Mouse (Mus musculus): ENCODE results near the gene Cerk. TPM values are rescaled to one million over a fixed set of nuclear protein-coding genes. Genes with fewer than 3 reads are reported as not detected.
A peak's percentile ranks its signal among the peaks of the same experiment; 100 is the strongest.
"Not testable (repeated sequence)": the region's sequence is repeated elsewhere in the genome, so short reads cannot be mapped to it uniquely, and the experiment has no call there.

Cerk gene
- polyA plus RNA-seq, 1 experiment from 2014 or later, result 16.8 TPM

GRCm38 (mm10) chr15:86224972-86225551, 39.1 kb upstream of the Cerk start:
- Histone ChIP-seq H3K9ac (no peak overlapping the region), H3K36me3 (no peaks in the 10 kb centered on the region), H3K9me3 (replicated peaks) (no peaks in the 10 kb centered on the region), H3K27ac (replicated peaks) (no peak overlapping the region), H3K4me1 (no peaks in the 10 kb centered on the region; the same call in 1 of the 2 replicates), H3K4me3 (replicated peaks) (no peak overlapping the region), H3K4me2 (replicated peaks) (no peak overlapping the region), H3K27me3 (no peaks in the 10 kb centered on the region)
- 77% methylated on average over 7 of the region's 7 CpGs for WGBS
- ATAC-seq (ENCODE audit: insufficient number of reproducible peaks, low FRiP score, low TSS enrichment, low read depth), result no peak

- H3K9me3 ChIP-seq (replicated peaks); H3K4me3 ChIP-seq (replicated peaks); H3K27ac ChIP-seq (replicated peaks); H3K9ac ChIP-seq; H3K36me3 ChIP-seq; H3K27me3 ChIP-seq; H3K4me1 ChIP-seq; H3K4me2 ChIP-seq (replicated peaks); ATAC-seq (ENCODE audit: insufficient number of reproducible peaks, low FRiP score, low TSS enrichment, low read depth): not testable (repeated sequence)
- 79% methylated on average over 11 of the region's 11 CpGs for WGBS
Measured at GRCm38 (mm10) chr15:86221901-86222300, 36.0 kb upstream of the Cerk start.

DNA sequence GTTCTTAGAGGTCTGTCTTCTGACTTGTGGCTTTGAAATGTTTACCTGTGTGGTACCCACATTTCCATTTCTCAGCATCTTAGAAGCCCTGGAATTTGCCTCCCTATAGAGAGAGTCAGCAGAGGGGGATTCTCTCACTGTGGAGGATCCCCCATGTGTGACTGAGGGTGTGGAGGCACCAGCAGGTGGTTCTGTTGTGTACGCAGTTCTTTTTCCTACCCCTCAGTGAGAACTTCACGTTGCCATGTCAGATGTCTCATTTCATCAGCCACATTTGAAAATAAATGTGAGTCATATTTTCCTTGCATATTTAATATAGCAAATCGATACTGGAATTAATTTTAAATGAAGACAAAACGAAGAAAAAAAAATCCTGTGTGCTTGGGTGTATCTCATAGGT, 35.4 kb upstream of the Cerk start:
- H3K4me2 ChIP-seq (replicated peaks), result no peak overlapping the region
- H3K9me3 ChIP-seq (replicated peaks), result no peaks in the 10 kb centered on the region
- H3K36me3 ChIP-seq, result no peaks in the 10 kb centered on the region
- no peaks in the 10 kb centered on the region; the same call in 1 of the 2 replicates for H3K4me1 ChIP-seq
- no peak overlapping the region for H3K4me3 ChIP-seq (replicated peaks)
- no peak overlapping the region for H3K27ac ChIP-seq (replicated peaks)
- H3K9ac ChIP-seq, result no peak overlapping the region
- WGBS, result 78% methylated on average over 4 of the region's 4 CpGs
- no peaks in the 10 kb centered on the region for H3K27me3 ChIP-seq
- ATAC-seq (ENCODE audit: insufficient number of reproducible peaks, low FRiP score, low TSS enrichment, low read depth), result no peak

- ATAC-seq (ENCODE audit: insufficient number of reproducible peaks, low FRiP score, low TSS enrichment, low read depth), result no peak
Measured at GRCm38 (mm10) chr15:86220715-86221114, 34.8 kb upstream of the Cerk start.

DNA sequence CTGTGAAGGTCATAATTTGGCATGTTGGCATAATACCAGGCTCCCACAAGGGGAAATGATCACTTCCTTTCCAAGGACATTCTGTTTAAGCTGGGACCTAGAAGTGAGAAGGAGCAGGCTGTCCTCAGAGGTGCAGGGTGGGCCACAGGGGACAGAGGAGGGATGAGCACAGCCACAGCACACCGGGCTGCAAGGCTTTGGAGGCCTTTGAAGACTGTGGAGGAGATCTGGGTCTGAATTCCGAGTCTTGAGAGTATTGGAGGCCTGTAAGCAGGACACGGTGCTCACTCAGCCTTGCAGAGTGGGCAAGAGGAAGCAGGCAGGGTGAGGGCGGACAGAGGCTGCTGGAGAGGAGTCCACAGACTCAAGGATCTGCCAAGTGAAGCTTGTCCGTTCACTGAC, 34.3 kb upstream of the Cerk start:
- H3K9ac ChIP-seq, result no peak overlapping the region
- no peak overlapping the region for H3K27ac ChIP-seq (replicated peaks)
- ATAC-seq (ENCODE audit: insufficient number of reproducible peaks, low FRiP score, low TSS enrichment, low read depth), result no peak
- no peaks in the 10 kb centered on the region for H3K27me3 ChIP-seq
- H3K9me3 ChIP-seq (replicated peaks), result no peaks in the 10 kb centered on the region
- H3K36me3 ChIP-seq, result no peaks in the 10 kb centered on the region
- H3K4me3 ChIP-seq (replicated peaks), result no peak overlapping the region
- WGBS, result 83% methylated on average over 5 of the region's 5 CpGs
- peaks cover 3% of the 10 kb centered on the region; the same call in 1 of the 2 replicates for H3K4me1 ChIP-seq
- H3K4me2 ChIP-seq (replicated peaks), result no peak overlapping the region

More at GRCm38 (mm10) chr15:86220715-86221114, 34.8 kb upstream of the Cerk start:
- H3K9ac ChIP-seq, result no peak overlapping the region
- 80% methylated on average over 4 of the region's 4 CpGs for WGBS
- no peaks in the 10 kb centered on the region; the same call in 1 of the 2 replicates for H3K4me1 ChIP-seq
- no peak overlapping the region for H3K4me3 ChIP-seq (replicated peaks)
- no peaks in the 10 kb centered on the region for H3K27me3 ChIP-seq
- no peak overlapping the region for H3K4me2 ChIP-seq (replicated peaks)
- no peak overlapping the region for H3K27ac ChIP-seq (replicated peaks)
- H3K36me3 ChIP-seq, result no peaks in the 10 kb centered on the region
- H3K9me3 ChIP-seq (replicated peaks), result no peaks in the 10 kb centered on the region

- H3K36me3 ChIP-seq, result no peaks in the 10 kb centered on the region
- no peaks in the 10 kb centered on the region for H3K27me3 ChIP-seq
- H3K4me1 ChIP-seq, result peaks cover 8% of the 10 kb centered on the region
- no peak overlapping the region for H3K4me2 ChIP-seq (replicated peaks)
- 69% methylated on average over 7 of the region's 7 CpGs for WGBS
- H3K4me3 ChIP-seq (replicated peaks), result no peak overlapping the region
- ATAC-seq (ENCODE audit: insufficient number of reproducible peaks, low FRiP score, low TSS enrichment, low read depth), result no peak
- H3K9ac ChIP-seq, result no peak overlapping the region
- no peak overlapping the region for H3K27ac ChIP-seq (replicated peaks)
- no peaks in the 10 kb centered on the region for H3K9me3 ChIP-seq (replicated peaks)
Measured at GRCm38 (mm10) chr15:86219534-86220228, 33.7 kb upstream of the Cerk start.

DNA sequence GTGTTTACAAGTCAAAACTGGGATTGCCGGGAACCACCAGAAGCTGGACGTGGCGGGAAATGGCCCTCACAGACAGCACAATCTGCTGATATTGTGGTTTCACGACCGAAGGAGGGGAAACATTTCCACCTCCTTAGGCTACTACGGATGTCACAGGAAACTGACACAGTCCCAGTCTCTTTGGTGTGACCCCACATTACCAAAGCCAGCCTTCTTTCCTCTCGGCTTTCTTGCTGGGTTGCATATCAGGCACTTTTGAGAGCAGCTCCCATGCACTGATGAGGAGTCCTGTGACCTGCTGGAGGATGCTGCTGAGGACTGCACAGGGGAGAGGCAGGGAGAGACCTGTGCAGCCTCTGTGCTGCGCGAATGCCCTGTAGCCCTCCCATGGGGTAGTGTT, 30.7 kb upstream of the Cerk start:
- H3K36me3 ChIP-seq; H3K4me2 ChIP-seq (replicated peaks); H3K27ac ChIP-seq (replicated peaks); H3K4me3 ChIP-seq (replicated peaks); ATAC-seq (ENCODE audit: insufficient number of reproducible peaks, low FRiP score, low TSS enrichment, low read depth); H3K27me3 ChIP-seq; H3K9ac ChIP-seq; H3K9me3 ChIP-seq (replicated peaks): not testable (repeated sequence)
- WGBS, result 81% methylated on average over 9 of the region's 9 CpGs
- H3K4me1 ChIP-seq, result peaks cover 23% of the 10 kb centered on the region

GRCm38 (mm10) chr15:86214549-86215201, 28.7 kb upstream of the Cerk start:
- H3K4me2 ChIP-seq (replicated peaks), result peak overlapping the region; percentile 93
- H3K27ac ChIP-seq (replicated peaks), result peak overlapping the region; percentile 90
- H3K4me1 ChIP-seq, result peaks cover 23% of the 10 kb centered on the region
- 0 out of 2 replicates have a peak, but pooled peaks have one; percentile 3 for ATAC-seq (ENCODE audit: insufficient number of reproducible peaks, low FRiP score, low TSS enrichment, low read depth)
- H3K4me3 ChIP-seq (replicated peaks), result peak overlapping the region; percentile 90
- H3K9me3 ChIP-seq (replicated peaks), result no peaks in the 10 kb centered on the region
- H3K36me3 ChIP-seq, result no peaks in the 10 kb centered on the region
- H3K27me3 ChIP-seq, result no peaks in the 10 kb centered on the region
- 11% methylated on average over 25 of the region's 25 CpGs for WGBS
- peak overlapping the region; percentile 88 for H3K9ac ChIP-seq

GRCm38 (mm10) chr15:86213753-86214548, 28.0 kb upstream of the Cerk start, which contains the start of gene Tbc1d22a:
Tbc1d22a (plus strand) TSS chr15:86214459.
- Histone ChIP-seq H3K27ac (replicated peaks) (peak within 1 kb of the TSS; percentile 90), H3K27me3 (no peaks in the 10 kb centered on the region), H3K4me3 (replicated peaks) (peak within 1 kb of the TSS; percentile 90), H3K9ac (peak within 1 kb of the TSS; percentile 88), H3K9me3 (replicated peaks) (no peaks in the 10 kb centered on the region), H3K4me1 (peaks cover 23% of the 10 kb centered on the region), H3K36me3 (no peaks in the 10 kb centered on the region), H3K4me2 (replicated peaks) (peak within 1 kb of the TSS; percentile 93)
- peak; percentile 91 for ATAC-seq (ENCODE audit: insufficient number of reproducible peaks, low FRiP score, low TSS enrichment, low read depth)
- WGBS, result under 1% methylated on average over 64 of the region's 64 CpGs

DNA sequence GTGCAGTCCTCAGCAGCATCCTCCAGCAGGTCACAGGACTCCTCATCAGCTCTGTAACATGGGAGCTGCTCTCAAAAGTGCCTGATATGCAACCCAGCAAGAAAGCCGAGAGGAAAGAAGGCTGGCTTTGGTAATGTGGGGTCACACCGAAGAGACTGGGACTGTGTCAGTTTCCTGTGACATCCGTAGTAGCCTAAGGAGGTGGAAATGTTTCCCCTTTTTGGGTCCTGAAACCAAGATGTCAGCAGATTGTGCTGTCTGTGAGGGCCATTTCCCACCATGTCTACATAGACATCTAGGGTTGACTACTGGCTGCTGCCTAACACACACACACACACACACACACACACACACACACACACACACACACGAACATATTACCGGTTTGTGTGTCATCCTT, 26.3 kb upstream of the Cerk start:
- peaks cover 23% of the 10 kb centered on the region for H3K4me1 ChIP-seq
- not testable (repeated sequence) for H3K4me3 ChIP-seq (replicated peaks); H3K36me3 ChIP-seq; ATAC-seq (ENCODE audit: insufficient number of reproducible peaks, low FRiP score, low TSS enrichment, low read depth); H3K9me3 ChIP-seq (replicated peaks); H3K27ac ChIP-seq (replicated peaks); H3K4me2 ChIP-seq (replicated peaks); H3K27me3 ChIP-seq; H3K9ac ChIP-seq
- 85% methylated on average over 5 of the region's 5 CpGs for WGBS

DNA sequence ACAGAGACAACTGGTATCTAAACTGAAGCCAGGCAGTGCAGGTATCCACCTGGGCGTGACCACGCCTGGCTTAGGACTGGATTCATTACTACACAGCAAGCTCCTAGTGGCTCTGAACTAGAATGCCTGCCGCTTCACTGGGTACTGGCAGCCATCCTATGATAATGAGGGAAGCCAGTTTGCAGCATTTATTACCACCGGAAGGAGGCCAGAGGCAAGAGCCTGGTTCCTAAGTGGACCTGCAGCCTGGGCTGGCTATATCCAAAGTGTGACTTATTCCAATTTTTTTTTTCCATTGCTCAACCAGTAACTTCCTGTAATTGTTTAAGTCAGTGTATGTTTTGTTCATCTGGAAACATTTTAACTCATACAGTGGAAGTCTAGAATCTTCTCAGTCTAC, 20.4 kb upstream of the Cerk start:
- no peaks in the 10 kb centered on the region for H3K27me3 ChIP-seq
- H3K4me2 ChIP-seq (replicated peaks), result no peak overlapping the region
- no peak for ATAC-seq (ENCODE audit: insufficient number of reproducible peaks, low FRiP score, low TSS enrichment, low read depth)
- peaks cover 23% of the 10 kb centered on the region for H3K4me1 ChIP-seq
- H3K36me3 ChIP-seq, result no peaks in the 10 kb centered on the region
- H3K27ac ChIP-seq (replicated peaks), result no peak overlapping the region
- no peak overlapping the region for H3K9ac ChIP-seq
- no peaks in the 10 kb centered on the region for H3K9me3 ChIP-seq (replicated peaks)
- 62% methylated on average over 4 of the region's 4 CpGs for WGBS
- H3K4me3 ChIP-seq (replicated peaks), result no peak overlapping the region
